Mouse (Mus musculus): ENCODE measurements around the gene Cers6. TPM values are rescaled to one million over a fixed set of nuclear protein-coding genes. Genes with fewer than 3 reads are reported as not detected.

Cers6 gene
- polyA plus RNA-seq, 1 experiment from 2014 or later: 21.5 TPM

DNA sequence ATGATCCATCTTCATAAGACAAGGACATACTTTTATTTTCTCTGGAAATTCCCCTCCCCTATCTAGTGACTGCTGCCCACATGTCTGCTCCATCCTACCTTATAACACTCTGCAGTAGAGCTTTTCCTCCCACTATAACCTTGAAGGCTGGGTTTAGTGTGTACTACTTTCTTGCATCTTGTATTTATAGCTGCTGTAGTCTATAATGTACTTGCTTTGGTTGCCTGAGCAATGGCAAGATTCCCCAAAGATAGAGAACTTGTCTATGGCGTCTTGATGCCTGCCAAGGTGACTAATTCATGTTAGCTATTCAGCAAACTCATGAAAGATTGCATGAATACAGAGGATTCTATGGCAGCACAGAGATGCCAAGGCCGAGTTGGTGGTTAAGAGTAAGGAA lies 176.1 kb downstream of the Cers6 start:
- 87% methylated on average over 2 of the region's 2 CpGs for WGBS
- no peaks in the 10 kb centered on the region for H3K36me3 ChIP-seq (ENCODE audit: control insufficient read depth, insufficient read depth)
- no peaks in the 10 kb centered on the region for H3K27me3 ChIP-seq (replicated peaks; ENCODE audit: control insufficient read depth, insufficient read depth, low read length)
- ATAC-seq: no peak
- no peak overlapping the region for H3K4me2 ChIP-seq (replicated peaks; ENCODE audit: low read depth)
- no peak overlapping the region for H3K27ac ChIP-seq (ENCODE audit: low read depth, low read length)
- H3K9me3 ChIP-seq (ENCODE audit: control insufficient read depth): no peaks in the 10 kb centered on the region
- H3K9ac ChIP-seq (ENCODE audit: low read depth, low read length): no peak overlapping the region
- H3K4me3 ChIP-seq (ENCODE audit: low read depth, low read length): no peak overlapping the region
- no peak for TF ChIP-seq CTCF (IDR thresholded peaks at IDR 0.05; ENCODE audit: low read depth)
- no peaks in the 10 kb centered on the region for H3K4me1 ChIP-seq (replicated peaks; ENCODE audit: control insufficient read depth, insufficient read depth, low read length)

GRCm38 (mm10) chr2:69042327-69043106 lies 181.3 kb downstream of the Cers6 start:
- Histone ChIP-seq H3K4me2 (replicated peaks; ENCODE audit: low read depth) (no peak overlapping the region), H3K4me3 (ENCODE audit: low read depth, low read length) (no peak overlapping the region), H3K27ac (ENCODE audit: low read depth, low read length) (no peak overlapping the region), H3K27me3 (replicated peaks; ENCODE audit: control insufficient read depth, insufficient read depth, low read length) (no peaks in the 10 kb centered on the region), H3K36me3 (ENCODE audit: control insufficient read depth, insufficient read depth) (no peaks in the 10 kb centered on the region), H3K9ac (ENCODE audit: low read depth, low read length) (no peak overlapping the region), H3K4me1 (replicated peaks; ENCODE audit: control insufficient read depth, insufficient read depth, low read length) (no peaks in the 10 kb centered on the region), H3K9me3 (ENCODE audit: control insufficient read depth) (no peaks in the 10 kb centered on the region)
- no peak for TF ChIP-seq CTCF (IDR thresholded peaks at IDR 0.05; ENCODE audit: low read depth)
- WGBS: 52% methylated on average over 6 of the region's 6 CpGs
- no peak for ATAC-seq

- Histone ChIP-seq H3K4me3 (ENCODE audit: low read depth, low read length) (no peak overlapping the region), H3K27ac (ENCODE audit: low read depth, low read length) (no peak overlapping the region), H3K9ac (ENCODE audit: low read depth, low read length) (no peak overlapping the region), H3K27me3 (replicated peaks; ENCODE audit: control insufficient read depth, insufficient read depth, low read length) (no peaks in the 10 kb centered on the region), H3K9me3 (ENCODE audit: control insufficient read depth) (no peaks in the 10 kb centered on the region), H3K36me3 (ENCODE audit: control insufficient read depth, insufficient read depth) (no peaks in the 10 kb centered on the region), H3K4me2 (replicated peaks; ENCODE audit: low read depth) (no peak overlapping the region), H3K4me1 (replicated peaks; ENCODE audit: control insufficient read depth, insufficient read depth, low read length) (no peaks in the 10 kb centered on the region)
- peak; percentile 93 for TF ChIP-seq CTCF (IDR thresholded peaks at IDR 0.05; ENCODE audit: low read depth)
- ATAC-seq: peak; percentile 21; the same call in 1 of the 2 replicates
- WGBS: 71% methylated on average over 4 of the region's 4 CpGs
These were observed 182.3 kb downstream of the Cers6 start for GRCm38 (mm10) chr2:69043431-69044118.

GRCm38 (mm10) chr2:69045926-69046325 lies 184.7 kb downstream of the Cers6 start:
- H3K27ac ChIP-seq (ENCODE audit: low read depth, low read length): no peak overlapping the region
- WGBS: 65% methylated on average over 4 of the region's 4 CpGs
- H3K9ac ChIP-seq (ENCODE audit: low read depth, low read length): no peak overlapping the region
- H3K9me3 ChIP-seq (ENCODE audit: control insufficient read depth): no peaks in the 10 kb centered on the region
- H3K36me3 ChIP-seq (ENCODE audit: control insufficient read depth, insufficient read depth): no peaks in the 10 kb centered on the region
- H3K4me1 ChIP-seq (replicated peaks; ENCODE audit: control insufficient read depth, insufficient read depth, low read length): 0 out of 2 replicates have a peak, but pooled peaks cover 3% of the 10 kb centered on the region
- no peak for TF ChIP-seq CTCF (IDR thresholded peaks at IDR 0.05; ENCODE audit: low read depth)
- no peak for ATAC-seq
- no peaks in the 10 kb centered on the region for H3K27me3 ChIP-seq (replicated peaks; ENCODE audit: control insufficient read depth, insufficient read depth, low read length)
- no peak overlapping the region for H3K4me3 ChIP-seq (ENCODE audit: low read depth, low read length)
- no peak overlapping the region for H3K4me2 ChIP-seq (replicated peaks; ENCODE audit: low read depth)

DNA sequence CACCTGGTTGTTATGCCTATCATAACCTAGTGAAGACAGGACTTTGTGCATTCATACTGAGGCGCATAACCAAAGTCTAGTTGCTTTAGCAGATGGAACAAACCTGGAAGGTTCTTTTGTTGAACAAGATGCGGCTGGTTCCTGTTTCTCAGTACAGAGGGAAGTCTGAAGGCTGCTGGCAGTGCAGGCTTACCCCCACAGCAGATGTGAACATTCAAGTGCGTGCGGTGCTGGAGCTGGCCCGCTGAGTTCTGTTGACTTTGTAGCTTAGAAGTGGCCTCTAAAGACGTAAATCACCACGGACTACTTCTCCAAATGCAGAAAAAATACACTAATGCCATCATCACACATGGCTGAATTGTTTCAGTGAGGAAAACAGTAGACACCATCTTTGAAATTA lies 186.1 kb downstream of the Cers6 start:
- Histone ChIP-seq H3K36me3 (ENCODE audit: control insufficient read depth, insufficient read depth) (no peaks in the 10 kb centered on the region), H3K4me2 (replicated peaks; ENCODE audit: low read depth) (no peak overlapping the region), H3K27ac (ENCODE audit: low read depth, low read length) (no peak overlapping the region), H3K4me3 (ENCODE audit: low read depth, low read length) (no peak overlapping the region), H3K9ac (ENCODE audit: low read depth, low read length) (no peak overlapping the region), H3K27me3 (replicated peaks; ENCODE audit: control insufficient read depth, insufficient read depth, low read length) (no peaks in the 10 kb centered on the region), H3K4me1 (replicated peaks; ENCODE audit: control insufficient read depth, insufficient read depth, low read length) (0 out of 2 replicates have a peak, but pooled peaks cover 3% of the 10 kb centered on the region), H3K9me3 (ENCODE audit: control insufficient read depth) (no peaks in the 10 kb centered on the region)
- ATAC-seq: no peak
- TF ChIP-seq CTCF (IDR thresholded peaks at IDR 0.05; ENCODE audit: low read depth): no peak
- WGBS: 64% methylated on average over 7 of the region's 7 CpGs

- no peak for TF ChIP-seq CTCF (IDR thresholded peaks at IDR 0.05; ENCODE audit: low read depth)
- H3K36me3 ChIP-seq (ENCODE audit: control insufficient read depth, insufficient read depth): no peaks in the 10 kb centered on the region
- no peak overlapping the region for H3K27ac ChIP-seq (ENCODE audit: low read depth, low read length)
- no peaks in the 10 kb centered on the region for H3K9me3 ChIP-seq (ENCODE audit: control insufficient read depth)
- H3K27me3 ChIP-seq (replicated peaks; ENCODE audit: control insufficient read depth, insufficient read depth, low read length): no peaks in the 10 kb centered on the region
- H3K4me3 ChIP-seq (ENCODE audit: low read depth, low read length): no peak overlapping the region
- ATAC-seq: no peak
- H3K9ac ChIP-seq (ENCODE audit: low read depth, low read length): no peak overlapping the region
- H3K4me1 ChIP-seq (replicated peaks; ENCODE audit: control insufficient read depth, insufficient read depth, low read length): 0 out of 2 replicates have a peak, but pooled peaks cover 3% of the 10 kb centered on the region
- no peak overlapping the region for H3K4me2 ChIP-seq (replicated peaks; ENCODE audit: low read depth)
- 89% methylated on average over 3 of the region's 3 CpGs for WGBS
These were observed 186.6 kb downstream of the Cers6 start for GRCm38 (mm10) chr2:69047805-69048204.
